Mouse (Mus musculus) liver, embryonic 14.5 days (tissue): ENCODE measurements at regions not wholly inside any gene's neighbourhood (a gene's known extent, or its start where the extent isn't known, plus 50 kb on each side); places are given as distances from the start of the nearest gene placed in this dataset.

ENCODE experiments used
- ATAC-seq: fragments of 200-750 bp; cut with Nextera tagmentation; 2 replicates; pipeline ENCODE4 v1.8.0; 2017; ENCODE audit warnings: moderate number of reproducible peaks, mild to moderate bottlenecking, moderate library complexity; ENCODE audit not compliant: insufficient read depth
- DNase-seq, 3 experiments: peaks; one replicate each; pipeline ENCODE4 v3.0.0-alpha.2; 2012 to 2013; ENCODE audit warnings: low read depth in 3 of 3, low spot score in 3 of 3
- H3K27ac ChIP-seq: fragments of 300-500 bp; sonication (generic); 2 replicates; pipeline ENCODE4 v1.5.1; 2014; ENCODE audit warnings: moderate library complexity, mild to moderate bottlenecking, control low read depth, inconsistent platforms
- H3K27me3 ChIP-seq: fragments of 300-500 bp; sonication (generic); 2 replicates; pipeline ENCODE4 v1.6.1; 2014; ENCODE audit warnings: mild to moderate bottlenecking, low read length, moderate library complexity; ENCODE audit not compliant: control insufficient read depth, insufficient read depth
- H3K36me3 ChIP-seq: fragments of 300-500 bp; sonication (generic); replicated peaks from 2 replicates; pipeline ENCODE4 v1.6.1; 2014; ENCODE audit warnings: low read depth; ENCODE audit not compliant: control insufficient read depth, insufficient read depth
- H3K4me1 ChIP-seq, 2 experiments: fragments of 200-500 bp in 1 of 2; fragments of 300-500 bp in 1 of 2; sonication (generic) in 1 of 2; replicated peaks; 2 replicates each; pipeline ENCODE4 v1.6.1; 2012 to 2014; ENCODE audit warnings: antibody characterized with exemption in 1 of 2, inconsistent platforms in 1 of 2, low read length in 1 of 2; ENCODE audit not compliant: control insufficient read depth in 2 of 2, insufficient read depth in 2 of 2
- H3K4me2 ChIP-seq: fragments of 300-500 bp; sonication (generic); 2 replicates; pipeline ENCODE4 v1.6.1; 2014; ENCODE audit warnings: low read depth, mild to moderate bottlenecking, control low read depth, moderate library complexity
- H3K4me3 ChIP-seq, 2 experiments: fragments of 200-500 bp in 1 of 2; fragments of 300-500 bp in 1 of 2; sonication (generic) in 1 of 2; 2 replicates each; pipeline ENCODE4 v1.5.1; 2012 to 2014; ENCODE audit warnings: low read depth in 2 of 2, low read length in 2 of 2, mild to moderate bottlenecking in 2 of 2, control low read depth in 1 of 2, inconsistent platforms in 1 of 2, moderate library complexity in 1 of 2; ENCODE audit not compliant: insufficient read depth in 1 of 2
- H3K9ac ChIP-seq: fragments of 300-500 bp; sonication (generic); replicated peaks from 2 replicates; pipeline ENCODE4 v1.6.1; 2014; ENCODE audit warnings: mild to moderate bottlenecking, control low read depth, moderate library complexity
- H3K9me3 ChIP-seq: fragments of 300-500 bp; sonication (generic); 2 replicates; pipeline ENCODE4 v1.6.1; 2016; ENCODE audit warnings: low read length, mixed read lengths; ENCODE audit not compliant: control insufficient read depth
- CTCF ChIP-seq: IDR thresholded peaks from 2 replicates; pipeline ENCODE4 v1.5.1; 2016; ENCODE audit warnings: antibody characterized with exemption, low read depth, control low read depth
- EP300 ChIP-seq: IDR thresholded peaks from 2 replicates; pipeline ENCODE4 v1.6.1; 2016; ENCODE audit warnings: antibody characterized with exemption, low read depth
- WGBS: fragments of 180-500 bp; shearing (Covaris S2); extraction: QIAGEN DNeasy Blood & Tissue Kit; methylation state at CpG from one replicate; pipeline ENCODE4 v1.1.7; 2014; ENCODE audit not compliant: insufficient replicate concordance; 5-methylcytosine and 5-hydroxymethylcytosine counted together

DNA sequence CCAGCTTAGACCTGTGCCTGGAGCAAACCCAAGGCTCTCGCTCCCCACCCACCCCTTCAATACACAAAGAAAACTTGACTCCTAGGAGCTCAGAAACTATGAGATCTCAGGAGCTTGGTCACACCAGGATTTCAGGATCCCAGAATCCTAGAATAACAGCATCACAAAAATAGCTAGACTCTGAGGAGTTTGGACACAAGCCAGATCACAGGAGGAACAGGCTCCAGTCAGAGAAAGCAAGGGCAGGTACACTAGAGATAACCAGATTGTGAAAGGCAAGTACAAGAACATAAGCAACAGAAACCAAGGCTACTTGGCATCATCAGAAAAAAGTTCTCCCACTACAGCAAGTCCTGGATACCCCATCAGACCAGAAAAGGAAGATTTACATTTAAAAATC is 221.5 kb downstream of the Epha7 start:
- TF ChIP-seq CTCF, result no peak
- no peak for TF ChIP-seq EP300
- ATAC-seq (no peak), DNase-seq (no peak)
- Histone ChIP-seq H3K36me3 (no peaks in the 10 kb centered on the region), H3K9me3 (no peaks in the 10 kb centered on the region), H3K4me3 (no peak overlapping the region), H3K4me2 (no peak overlapping the region), H3K27ac (no peak overlapping the region), H3K4me1 (no peaks in the 10 kb centered on the region), H3K9ac (no peak overlapping the region), H3K27me3 (no peaks in the 10 kb centered on the region)
- WGBS, result 68% methylated on average over 1 of the region's 1 CpGs

DNA sequence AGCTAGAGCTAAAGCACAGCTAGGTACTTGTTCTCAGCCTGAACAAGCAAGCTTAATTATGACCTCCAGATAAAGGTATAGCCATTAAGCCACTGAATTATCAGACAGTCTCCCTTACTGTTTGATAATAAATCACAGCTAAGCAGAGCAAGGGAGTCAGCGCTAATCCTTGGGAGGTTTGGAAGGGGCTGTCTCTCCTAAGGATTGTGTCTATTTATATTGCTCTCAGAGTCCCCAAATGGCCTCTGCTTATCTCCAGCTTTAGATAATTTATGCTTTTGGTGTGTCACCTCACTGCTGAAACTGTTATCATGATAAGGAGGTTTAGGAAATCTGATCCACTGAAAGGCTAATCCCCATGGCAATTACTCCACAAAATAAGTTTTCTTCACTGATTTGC is 227.1 kb downstream of the Epha7 start:
- TF ChIP-seq CTCF (no peak), EP300 (no peak)
- Histone ChIP-seq H3K27ac (no peak overlapping the region), H3K36me3 (no peaks in the 10 kb centered on the region), H3K4me2 (no peak overlapping the region), H3K4me3 (no peak overlapping the region), H3K27me3 (no peaks in the 10 kb centered on the region), H3K4me1 (no peaks in the 10 kb centered on the region), H3K9me3 (no peaks in the 10 kb centered on the region), H3K9ac (no peak overlapping the region)
- no peak for DNase-seq
- ATAC-seq, result no peak
- 31% methylated on average over 1 of the region's 1 CpGs for WGBS

DNA sequence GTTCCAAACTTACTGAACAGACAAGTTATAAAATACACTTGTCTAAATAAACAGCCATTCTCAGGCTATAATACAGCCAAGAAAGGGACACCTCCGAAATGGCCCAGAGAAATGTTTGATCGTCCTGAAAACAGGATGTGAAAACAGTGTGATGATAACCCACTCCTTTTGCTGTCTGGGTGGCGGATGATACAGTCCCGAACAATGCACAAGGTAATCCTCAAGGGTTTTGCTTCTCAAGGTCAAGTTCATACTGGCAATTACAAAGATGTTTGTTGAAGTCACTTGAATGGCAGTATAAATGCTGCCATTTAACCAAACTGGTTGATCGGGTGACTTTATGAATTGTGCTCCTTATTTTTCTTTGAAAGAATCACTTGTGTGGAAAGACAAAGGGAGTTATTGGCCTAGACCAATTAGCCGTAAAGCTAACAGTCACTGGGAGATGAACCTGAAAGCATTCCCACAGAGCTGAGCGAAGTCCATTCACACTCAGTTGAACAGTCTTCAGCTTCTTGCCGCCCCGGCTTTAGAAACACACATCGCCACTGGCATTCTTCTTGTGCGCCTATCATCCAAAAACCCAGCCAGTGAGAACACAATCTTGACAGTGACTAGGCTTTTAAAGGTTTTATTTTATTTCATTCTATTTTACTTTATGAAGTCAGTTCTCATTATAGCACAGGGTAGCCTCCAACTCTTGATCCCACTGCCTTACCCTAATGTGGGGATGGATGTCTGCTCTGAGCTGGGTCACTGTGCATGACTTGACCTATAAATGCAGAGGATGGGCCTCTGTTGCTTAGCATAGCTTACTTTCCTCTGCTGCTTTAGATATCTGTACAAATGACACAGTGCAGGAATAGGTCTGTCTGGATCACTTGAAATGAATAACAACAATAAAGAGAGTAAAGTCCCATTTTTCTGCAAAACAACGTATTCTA is 256.0 kb downstream of the Epha7 start:
- TF ChIP-seq CTCF (no peak), EP300 (no peak)
- no peak for DNase-seq
- no peaks in the 10 kb centered on the region for H3K9me3 ChIP-seq
- H3K27me3 ChIP-seq, result no peaks in the 10 kb centered on the region
- no peaks in the 10 kb centered on the region for H3K36me3 ChIP-seq
- no peak overlapping the region for H3K27ac ChIP-seq
- 73% methylated on average over 12 of the region's 12 CpGs for WGBS
- H3K4me1 ChIP-seq, result no peaks in the 10 kb centered on the region
- no peak overlapping the region for H3K4me3 ChIP-seq
- H3K4me2 ChIP-seq, result no peak overlapping the region
- H3K9ac ChIP-seq, result no peak overlapping the region
- no peak for ATAC-seq

DNA sequence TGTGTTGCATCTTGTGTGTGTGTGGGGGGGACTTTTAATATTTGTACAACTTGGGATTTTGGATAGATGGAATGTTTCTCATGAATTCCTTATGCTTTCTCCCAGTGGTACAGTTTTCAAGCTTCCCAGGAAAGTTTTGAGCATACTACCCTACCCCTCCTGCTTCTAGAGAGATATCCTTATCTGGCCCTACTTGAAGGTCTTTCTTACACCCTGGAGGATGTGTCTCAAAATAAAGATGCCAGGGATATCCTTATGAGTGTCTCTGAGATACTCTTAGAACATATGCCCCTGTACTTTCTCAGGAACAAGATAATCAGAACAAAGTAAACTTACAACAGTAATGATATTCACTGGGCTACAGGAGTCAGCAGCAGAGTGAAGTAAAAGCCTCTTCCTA is 261.3 kb downstream of the Epha7 start:
- H3K9ac ChIP-seq, result no peak overlapping the region
- ATAC-seq, result peak; percentile 53; the same call in 1 of the 2 replicates

DNA sequence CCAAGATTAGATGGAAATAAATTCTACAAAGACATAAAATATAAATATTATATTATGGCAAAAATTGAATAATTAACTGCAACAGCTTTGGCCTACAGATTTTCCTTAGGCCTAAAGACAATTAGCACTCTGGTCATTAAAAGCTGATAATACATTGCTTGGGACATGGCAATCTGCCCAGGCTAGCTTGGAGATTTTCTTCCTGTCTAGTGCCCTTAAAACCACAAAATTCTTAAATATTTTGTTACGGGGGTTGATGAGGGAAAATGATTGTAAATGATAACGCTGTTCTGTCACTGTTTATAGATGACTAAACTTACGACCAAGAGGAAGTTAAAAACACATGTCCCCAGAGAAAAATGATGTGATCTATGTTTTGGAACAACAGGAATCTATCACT is 261.9 kb downstream of the Epha7 start:
- no peak overlapping the region for H3K4me2 ChIP-seq
- H3K36me3 ChIP-seq, result no peaks in the 10 kb centered on the region
- DNase-seq (no peak), ATAC-seq (no peak)
- no peak overlapping the region for H3K27ac ChIP-seq
- H3K27me3 ChIP-seq, result no peaks in the 10 kb centered on the region
- H3K9ac ChIP-seq, result no peak overlapping the region
- 32% methylated on average over 3 of the region's 3 CpGs for WGBS
- TF ChIP-seq EP300, result no peak
- no peak for TF ChIP-seq CTCF
- no peaks in the 10 kb centered on the region for H3K9me3 ChIP-seq
- H3K4me3 ChIP-seq, result no peak overlapping the region
- peaks cover 2 to 3% of the 10 kb centered on the region in 2 experiments; a peak in 2 of 4 replicates for H3K4me1 ChIP-seq

More for the DNA sequence above, 261.3 kb downstream of the Epha7 start:
- Histone ChIP-seq H3K9me3 (no peaks in the 10 kb centered on the region), H3K27ac (no peak overlapping the region), H3K27me3 (no peaks in the 10 kb centered on the region), H3K4me3 (no peak overlapping the region), H3K4me1 (peaks cover 2 to 3% of the 10 kb centered on the region in 2 experiments; a peak in 2 of 4 replicates), H3K36me3 (no peaks in the 10 kb centered on the region), H3K4me2 (no peak overlapping the region)
- no peak for DNase-seq
- TF ChIP-seq EP300 (no peak), CTCF (no peak)
